Mouse (Mus musculus) Patski (cell line): Measurements from ENCODE around the gene Duoxa1. TPM values are rescaled to one million over a fixed set of nuclear protein-coding genes. Genes with fewer than 3 reads are reported as not detected.

Source experiments
- ATAC-seq: fragments of 100-300 bp; one replicate; pipeline ENCODE4 v1.8.0; 2021
- CTCF ChIA-PET: fragments of 350-600 bp; sonication (Branson Sonifier 250); formaldehyde crosslinking; loops from one replicate; lab custom pipeline; 2022; ENCODE audit warnings: inconsistent platforms; lab: Charles Lee
- POLR2A ChIA-PET: fragments of 350-600 bp; sonication (Branson Sonifier 250); formaldehyde crosslinking; loops from one replicate; lab custom pipeline; 2022; ENCODE audit warnings: antibody characterized with exemption, inconsistent platforms; lab: Charles Lee
- DNase-seq: peaks from one replicate; pipeline ENCODE4 v3.0.0-alpha.2; 2011; ENCODE audit warnings: low read depth, low spot score
- H3K27me3 ChIP-seq: fragments of 371-371 bp; one replicate; pipeline ENCODE4 v1.5.1; 2021
- CTCF ChIP-seq: fragments of 100-300 bp; IDR thresholded peaks from one replicate; pipeline ENCODE4 v1.5.1; 2021
- in situ Hi-C: fragments of 300-500 bp; cut with MboI; formaldehyde crosslinking; loops from 3 replicates; pipeline ENCODE4 v1.11.1; 2018; ENCODE audit warnings: low pct_unique_long_range_greater_than_20kb, mixed read lengths
- polyA plus RNA-seq: library from polyadenylated mRNA; unstranded; gene quantifications from one replicate; pipeline ENCODE4 v1.2.3, GENCODE M21; 2021

Gene Duoxa1
- polyA plus RNA-seq, 1 experiment from 2014 or later: 0.05 TPM

- no peak for TF ChIP-seq CTCF
- no peaks in the 10 kb centered on the region for H3K27me3 ChIP-seq
- ATAC-seq (no peak), DNase-seq (no peak)
- in situ Hi-C loops: no loop called here
- CTCF ChIA-PET: interaction anchor here (1.7 kb wide), 1 partner anchor 42 kb away, joined by 4 read pairs; no protein-coding TSS in a partner anchor
- POLR2A ChIA-PET: no interaction called here
These were observed 52.8 kb downstream of the Duoxa1 start for GRCm38 (mm10) chr2:122260729-122261128.

DNA sequence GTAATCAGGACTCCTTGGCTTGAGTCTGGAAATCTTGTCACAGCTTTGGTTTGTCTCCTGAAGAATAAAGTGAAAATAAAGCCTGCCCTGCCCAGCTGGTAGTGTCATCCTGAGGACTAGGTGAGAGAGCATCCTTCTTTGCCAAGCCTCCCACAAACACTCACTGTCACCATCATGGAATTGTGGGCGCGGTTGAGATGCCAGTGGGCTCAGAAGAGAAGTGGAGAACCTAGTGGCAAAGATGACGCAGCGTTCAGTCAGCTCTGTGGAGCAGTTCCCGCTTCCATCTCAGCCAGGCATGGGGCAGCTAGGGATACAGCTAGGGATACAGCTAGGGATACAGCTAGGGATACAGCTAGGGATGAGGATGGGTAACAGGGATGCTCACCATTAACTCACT lies 57.5 kb downstream of the Duoxa1 start:
- in situ Hi-C loops: no loop called here
- H3K27me3 ChIP-seq: no peaks in the 10 kb centered on the region
- ChIA-PET POLR2A (interaction anchor here (0.6 kb wide), 1 partner anchor 91 kb away, joined by 3 read pairs; no protein-coding TSS in a partner anchor), CTCF (interaction anchor here (1.1 kb wide), 1 partner anchor 10 kb away, joined by 3 read pairs; no protein-coding TSS in a partner anchor)
- no peak for TF ChIP-seq CTCF
- no peak for DNase-seq
- no peak for ATAC-seq

Other genes starting within 250 kb of the Duoxa1 start
- 17.0 TPM for gene Spg11, start 195.3 kb downstream of the Duoxa1 start, polyA plus RNA-seq
- 598 TPM for gene B2m, start 166.0 kb downstream of the Duoxa1 start, polyA plus RNA-seq
- 0.14 TPM for gene Trim69, start 153.0 kb downstream of the Duoxa1 start, polyA plus RNA-seq
- 0.05 TPM for gene Patl2, start 127.5 kb downstream of the Duoxa1 start, polyA plus RNA-seq
- gene Terb2, start 127.5 kb downstream of the Duoxa1 start, polyA plus RNA-seq: not detected
- gene Sord, start 79.0 kb downstream of the Duoxa1 start, polyA plus RNA-seq: 29.2 TPM
- gene Duox2, start 15.3 kb downstream of the Duoxa1 start, polyA plus RNA-seq: 0.01 TPM
- gene Duoxa2, start 14.8 kb downstream of the Duoxa1 start, polyA plus RNA-seq: not detected
- 0.04 TPM for gene Duox1, start 1.9 kb upstream of the Duoxa1 start, polyA plus RNA-seq
- 8.3 TPM for gene Shf, start 55.4 kb upstream of the Duoxa1 start, polyA plus RNA-seq
- not detected for gene Slc28a2, start 112.7 kb upstream of the Duoxa1 start, polyA plus RNA-seq
- gene Gm14085, start 171.2 kb upstream of the Duoxa1 start, polyA plus RNA-seq: not detected